Mouse (Mus musculus): ENCODE results near the gene Fhod1. TPM values are rescaled to one million over a fixed set of nuclear protein-coding genes. Genes with fewer than 3 reads are reported as not detected.
"Not testable (repeated sequence)": the region's sequence is repeated elsewhere in the genome, so short reads cannot be mapped to it uniquely, and the experiment has no call there.

Gene Fhod1
- polyA plus RNA-seq, 1 experiment: 58.1 TPM

- Histone ChIP-seq H3K36me3 (ENCODE audit: control insufficient read depth, insufficient read depth, low read length) (no peaks in the 10 kb centered on the region), H3K4me1 (ENCODE audit: control insufficient read depth, insufficient read depth, insufficient read length) (peaks cover 11% of the 10 kb centered on the region), H3K27me3 (ENCODE audit: control insufficient read depth, insufficient read depth, low read length) (no peaks in the 10 kb centered on the region), H3K4me3 (ENCODE audit: extremely low read depth, insufficient read depth, insufficient read length) (no peak overlapping the region), H3K27ac (ENCODE audit: insufficient read depth, low read length) (no peak overlapping the region)
- DNase-seq (ENCODE audit: low read depth in 1 of 2, low spot score in 2 of 2): no peak
- 94% methylated on average over 7 of the region's 7 CpGs for WGBS
- TF ChIP-seq POLR2A (IDR thresholded peaks at IDR 0.05; ENCODE audit: low read depth, low read length): no peak
- TF ChIP-seq CTCF (IDR thresholded peaks at IDR 0.05; ENCODE audit: extremely low read depth, insufficient read depth, insufficient read length, insufficient replicate concordance): no peak
Measured at GRCm38 (mm10) chr8:105292471-105292870, 55.3 kb downstream of the Fhod1 start.

DNA sequence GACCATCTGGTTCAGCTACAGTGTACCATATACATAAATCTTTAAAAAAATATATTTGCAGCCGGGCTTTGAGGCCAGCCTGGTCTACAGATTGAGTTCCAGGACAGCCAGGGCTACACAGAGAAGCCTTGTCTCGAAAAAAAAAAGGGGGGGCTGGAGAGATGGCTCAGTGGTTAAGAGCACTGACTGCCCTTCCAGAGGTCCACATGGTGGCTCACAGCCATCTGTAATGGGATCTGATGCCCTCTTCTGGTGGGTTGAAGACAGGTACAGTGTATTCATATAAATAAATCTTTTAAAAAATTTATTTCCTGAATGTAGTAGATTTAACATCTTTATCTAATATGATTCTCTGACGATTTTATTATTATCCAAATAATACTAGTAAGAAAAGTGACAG, 56.0 kb downstream of the Fhod1 start:
- not testable (repeated sequence) for H3K27ac ChIP-seq (ENCODE audit: insufficient read depth, low read length); H3K36me3 ChIP-seq (ENCODE audit: control insufficient read depth, insufficient read depth, low read length); H3K4me3 ChIP-seq (ENCODE audit: extremely low read depth, insufficient read depth, insufficient read length); H3K27me3 ChIP-seq (ENCODE audit: control insufficient read depth, insufficient read depth, low read length); DNase-seq (ENCODE audit: low read depth in 1 of 2, low spot score in 2 of 2)
- H3K4me1 ChIP-seq (ENCODE audit: control insufficient read depth, insufficient read depth, insufficient read length): peaks cover 11% of the 10 kb centered on the region
- TF ChIP-seq CTCF (IDR thresholded peaks at IDR 0.05; ENCODE audit: extremely low read depth, insufficient read depth, insufficient read length, insufficient replicate concordance): 0 out of 2 replicates have a peak, but pooled peaks have one; percentile 4
- 68% methylated on average over 3 of the region's 3 CpGs for WGBS

DNA sequence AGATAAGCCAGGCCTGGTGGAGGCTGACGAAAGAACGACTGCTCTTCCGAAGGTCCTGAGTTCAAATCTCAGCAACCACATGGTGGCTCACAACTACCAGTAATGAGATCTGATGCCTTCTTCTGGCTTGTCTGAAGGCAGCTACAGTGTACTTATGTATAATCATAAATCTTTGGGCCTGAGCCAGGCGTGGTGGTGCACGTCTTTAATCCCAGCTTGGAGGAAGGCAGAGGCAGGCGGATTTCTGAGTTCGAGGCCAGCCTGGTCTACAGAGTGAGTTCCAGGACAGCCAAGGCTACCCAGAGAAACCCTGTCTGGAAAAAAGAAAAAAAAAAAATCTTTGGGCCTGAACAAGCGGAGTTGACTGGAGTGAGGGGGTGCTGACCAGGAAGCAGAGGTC, 56.4 kb downstream of the Fhod1 start:
- peaks cover 11% of the 10 kb centered on the region for H3K4me1 ChIP-seq (ENCODE audit: control insufficient read depth, insufficient read depth, insufficient read length)
- not testable (repeated sequence) for H3K36me3 ChIP-seq (ENCODE audit: control insufficient read depth, insufficient read depth, low read length); DNase-seq (ENCODE audit: low read depth in 1 of 2, low spot score in 2 of 2); H3K27me3 ChIP-seq (ENCODE audit: control insufficient read depth, insufficient read depth, low read length); H3K4me3 ChIP-seq (ENCODE audit: extremely low read depth, insufficient read depth, insufficient read length); H3K27ac ChIP-seq (ENCODE audit: insufficient read depth, low read length)
- WGBS: 85% methylated on average over 8 of the region's 8 CpGs

GRCm38 (mm10) chr8:105290554-105291314, 57.0 kb downstream of the Fhod1 start:
- no peak for TF ChIP-seq POLR2A (IDR thresholded peaks at IDR 0.05; ENCODE audit: low read depth, low read length)
- peak; percentile 93; the same call in 1 of the 2 replicates for TF ChIP-seq CTCF (IDR thresholded peaks at IDR 0.05; ENCODE audit: extremely low read depth, insufficient read depth, insufficient read length, insufficient replicate concordance)
- WGBS: 27% methylated on average over 31 of the region's 31 CpGs
- H3K27ac ChIP-seq (ENCODE audit: insufficient read depth, low read length): no peak overlapping the region
- H3K4me3 ChIP-seq (ENCODE audit: extremely low read depth, insufficient read depth, insufficient read length): no peak overlapping the region
- no peaks in the 10 kb centered on the region for H3K36me3 ChIP-seq (ENCODE audit: control insufficient read depth, insufficient read depth, low read length)
- DNase-seq (ENCODE audit: low read depth in 1 of 2, low spot score in 2 of 2): peak; percentile 72 to 88
- H3K4me1 ChIP-seq (ENCODE audit: control insufficient read depth, insufficient read depth, insufficient read length): peaks cover 11% of the 10 kb centered on the region
- no peaks in the 10 kb centered on the region for H3K27me3 ChIP-seq (ENCODE audit: control insufficient read depth, insufficient read depth, low read length)

- peak; percentile 22; the same call in 1 of the 2 replicates for TF ChIP-seq CTCF (IDR thresholded peaks at IDR 0.05; ENCODE audit: extremely low read depth, insufficient read depth, insufficient read length, insufficient replicate concordance)
- TF ChIP-seq POLR2A (IDR thresholded peaks at IDR 0.05; ENCODE audit: low read depth, low read length): no peak
- Histone ChIP-seq H3K4me3 (ENCODE audit: extremely low read depth, insufficient read depth, insufficient read length) (peak within 1 kb of the TSS; percentile 85), H3K36me3 (ENCODE audit: control insufficient read depth, insufficient read depth, low read length) (no peaks in the 10 kb centered on the region), H3K4me1 (ENCODE audit: control insufficient read depth, insufficient read depth, insufficient read length) (peaks cover 11% of the 10 kb centered on the region), H3K27me3 (ENCODE audit: control insufficient read depth, insufficient read depth, low read length) (no peaks in the 10 kb centered on the region), H3K27ac (ENCODE audit: insufficient read depth, low read length) (peak within 1 kb of the TSS; percentile 75)
- DNase-seq (ENCODE audit: low read depth in 1 of 2, low spot score in 2 of 2): peak in 1 of 2 experiments; percentile 45
- WGBS: 8% methylated on average over 43 of the region's 43 CpGs
Measured at GRCm38 (mm10) chr8:105289805-105290460, 57.8 kb downstream of the Fhod1 start, which contains the start of gene 4931428F04Rik. Gene 4931428F04Rik, minus strand, starts transcription at chr8:105289864.

DNA sequence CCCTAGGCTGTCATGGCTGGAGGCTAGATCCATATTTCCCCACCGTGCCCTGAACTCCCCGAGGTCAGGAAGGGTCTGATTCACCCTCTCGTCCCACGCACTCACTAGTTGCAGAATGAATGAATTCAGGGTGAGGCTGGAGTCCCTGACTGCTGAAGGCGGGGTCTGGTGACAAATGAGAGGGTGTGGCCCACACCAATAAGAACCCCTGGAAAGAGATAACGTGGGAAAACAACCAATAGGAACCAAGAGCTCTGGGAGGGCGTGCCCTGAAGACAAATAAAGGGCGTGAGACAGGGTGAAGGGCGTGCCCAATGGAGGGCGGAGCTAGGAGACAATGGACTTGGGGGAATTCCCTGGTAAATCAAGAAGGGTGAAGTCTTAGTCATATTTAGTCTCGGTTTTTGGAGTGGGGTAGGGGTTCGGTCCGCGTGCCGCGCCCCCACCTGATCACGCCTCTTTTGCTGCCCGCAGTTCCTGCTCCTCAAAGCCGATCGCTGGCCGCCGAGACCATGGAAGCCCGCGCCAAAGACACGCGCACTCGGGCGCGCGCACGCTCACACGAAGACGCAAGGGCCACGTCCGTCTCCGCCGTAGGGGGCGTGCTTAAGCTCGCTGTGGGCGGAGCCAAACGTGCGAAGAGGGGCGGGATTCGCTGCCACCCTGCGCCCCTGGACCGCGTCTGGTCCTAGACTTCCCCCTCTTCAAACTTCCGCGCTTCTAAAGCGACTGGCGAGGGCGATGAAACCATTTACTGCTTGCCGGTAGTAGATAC, 58.6 kb downstream of the Fhod1 start:
- peak; percentile 92 to 95 for DNase-seq (ENCODE audit: low read depth in 1 of 2, low spot score in 2 of 2)
- H3K4me3 ChIP-seq (ENCODE audit: extremely low read depth, insufficient read depth, insufficient read length): peak overlapping the region; percentile 85
- H3K27ac ChIP-seq (ENCODE audit: insufficient read depth, low read length): peak overlapping the region; percentile 75
- no peaks in the 10 kb centered on the region for H3K27me3 ChIP-seq (ENCODE audit: control insufficient read depth, insufficient read depth, low read length)
- TF ChIP-seq POLR2A (IDR thresholded peaks at IDR 0.05; ENCODE audit: low read depth, low read length) (peak; percentile 9), CTCF (IDR thresholded peaks at IDR 0.05; ENCODE audit: extremely low read depth, insufficient read depth, insufficient read length, insufficient replicate concordance) (no peak)
- WGBS: under 1% methylated on average over 53 of the region's 53 CpGs
- peaks cover 11% of the 10 kb centered on the region for H3K4me1 ChIP-seq (ENCODE audit: control insufficient read depth, insufficient read depth, insufficient read length)
- H3K36me3 ChIP-seq (ENCODE audit: control insufficient read depth, insufficient read depth, low read length): no peaks in the 10 kb centered on the region

All from spleen, adult 2 months (tissue).